Mouse (Mus musculus) common myeloid progenitor, adult 5-6 weeks (primary cell): ENCODE results near the gene Aldh3a1. TPM values are rescaled to one million over a fixed set of nuclear protein-coding genes. Genes with fewer than 3 reads are reported as not detected.

ENCODE experiments used
- ATAC-seq: replicated peaks from 2 replicates; pipeline ENCODE4 v1.8.0; 2016; ENCODE audit warnings: low read depth, mild to moderate bottlenecking, moderate TSS enrichment, inconsistent platforms; ENCODE audit not compliant: poor library complexity, severe bottlenecking
- total RNA-seq: library from RNA; stranded (forward); fragments of 200-1000, 187-1606 nt; gene quantifications from 2 replicates; pipeline ENCODE4 v1.2.3, GENCODE M21; 2017

Gene Aldh3a1
- total RNA-seq, 1 experiment from 2014 or later: not detected

- ATAC-seq: peak; percentile 95
Observed at GRCm38 (mm10) chr11:61193392-61193791, 13.9 kb upstream of the Aldh3a1 start.

GRCm38 (mm10) chr11:61196616-61197353 lies 10.6 kb upstream of the Aldh3a1 start:
- no peak for ATAC-seq

GRCm38 (mm10) chr11:61197935-61198334 lies 9.4 kb upstream of the Aldh3a1 start:
- ATAC-seq: no peak

- ATAC-seq: no peak
Observed at GRCm38 (mm10) chr11:61199620-61200362, 7.5 kb upstream of the Aldh3a1 start.

- ATAC-seq: no peak
Observed at GRCm38 (mm10) chr11:61202186-61202585, 5.2 kb upstream of the Aldh3a1 start.

GRCm38 (mm10) chr11:61202810-61203209 lies 4.5 kb upstream of the Aldh3a1 start:
- ATAC-seq: no peak

- no peak for ATAC-seq
Observed at GRCm38 (mm10) chr11:61205167-61205950, 2.0 kb upstream of the Aldh3a1 start.

GRCm38 (mm10) chr11:61206136-61206535 lies 1.2 kb upstream of the Aldh3a1 start:
- no peak for ATAC-seq

- ATAC-seq: 0 out of 2 replicates have a peak, but pooled peaks have one; percentile 47
Observed at GRCm38 (mm10) chr11:61208316-61208715, 979 bp downstream of the Aldh3a1 start.

- ATAC-seq: 0 out of 2 replicates have a peak, but pooled peaks have one; percentile 46
Observed at GRCm38 (mm10) chr11:61212102-61212501, 4.8 kb downstream of the Aldh3a1 start.

GRCm38 (mm10) chr11:61215936-61216335 lies 8.6 kb downstream of the Aldh3a1 start:
- no peak for ATAC-seq

GRCm38 (mm10) chr11:61220156-61220881 lies 13.0 kb downstream of the Aldh3a1 start:
- ATAC-seq: no peak

- no peak for ATAC-seq
Observed at GRCm38 (mm10) chr11:61222007-61222406, 14.7 kb downstream of the Aldh3a1 start.

- no peak for ATAC-seq
Observed at GRCm38 (mm10) chr11:61222971-61223745, 15.8 kb downstream of the Aldh3a1 start.

GRCm38 (mm10) chr11:61224234-61224744 lies 17.0 kb downstream of the Aldh3a1 start:
- no peak for ATAC-seq

- no peak for ATAC-seq
Observed at GRCm38 (mm10) chr11:61224907-61225306, 17.6 kb downstream of the Aldh3a1 start.

- ATAC-seq: no peak
Observed at GRCm38 (mm10) chr11:61225511-61225910, 18.2 kb downstream of the Aldh3a1 start.

GRCm38 (mm10) chr11:61225941-61226412 lies 18.6 kb downstream of the Aldh3a1 start:
- ATAC-seq: no peak

GRCm38 (mm10) chr11:61227816-61228215 lies 20.5 kb downstream of the Aldh3a1 start:
- no peak for ATAC-seq
